Mouse (Mus musculus) embryonic facial prominence, embryonic 15.5 days (tissue): ENCODE data around the gene Tas2r117. TPM values are rescaled to one million over a fixed set of nuclear protein-coding genes. Genes with fewer than 3 reads are reported as not detected.

Experiments
- ATAC-seq: fragments of 200-750 bp; cut with Nextera tagmentation; 2 replicates; pipeline ENCODE4 v1.8.0; 2017; ENCODE audit warnings: low read depth, moderate TSS enrichment; ENCODE audit not compliant: insufficient number of reproducible peaks, low FRiP score, low TSS enrichment
- H3K27ac ChIP-seq: fragments of 300-500 bp; sonication (generic); replicated peaks from 2 replicates; pipeline ENCODE4 v1.5.1; 2015; ENCODE audit warnings: mild to moderate bottlenecking, inconsistent platforms
- H3K27me3 ChIP-seq: fragments of 300-500 bp; sonication (generic); 2 replicates; pipeline ENCODE4 v1.6.1; 2015; ENCODE audit warnings: inconsistent platforms
- H3K36me3 ChIP-seq: fragments of 300-500 bp; sonication (generic); 2 replicates; pipeline ENCODE4 v1.6.1; 2015; ENCODE audit warnings: mild to moderate bottlenecking, inconsistent platforms
- H3K4me1 ChIP-seq: fragments of 300-500 bp; sonication (generic); 2 replicates; pipeline ENCODE4 v1.6.1; 2015; ENCODE audit warnings: inconsistent platforms
- H3K4me2 ChIP-seq: fragments of 300-500 bp; sonication (generic); replicated peaks from 2 replicates; pipeline ENCODE4 v1.6.1; 2015; ENCODE audit warnings: mild to moderate bottlenecking, inconsistent platforms
- H3K4me3 ChIP-seq: fragments of 300-500 bp; sonication (generic); replicated peaks from 2 replicates; pipeline ENCODE4 v1.5.1; 2015; ENCODE audit warnings: mild to moderate bottlenecking, inconsistent platforms
- H3K9ac ChIP-seq: fragments of 300-500 bp; sonication (generic); 2 replicates; pipeline ENCODE4 v1.6.1; 2015; ENCODE audit warnings: inconsistent platforms
- H3K9me3 ChIP-seq: fragments of 300-500 bp; sonication (generic); replicated peaks from 2 replicates; pipeline ENCODE4 v1.6.1; 2016; ENCODE audit warnings: inconsistent platforms
- WGBS: fragments of 180-500 bp; shearing (Covaris S2); methylation state at CpG from one replicate; pipeline ENCODE4 v1.1.7; 2015; 5-methylcytosine and 5-hydroxymethylcytosine counted together
- polyA plus RNA-seq: library from polyadenylated mRNA; unstranded; fragments of >200 nt; fragmentation: Nextera tagmentation; extraction: Ambion mirVana; gene quantifications from 2 replicates; pipeline ENCODE4 v1.2.1, GENCODE M21; 2015

Tas2r117 gene
- polyA plus RNA-seq: not detected in 2 replicates

DNA sequence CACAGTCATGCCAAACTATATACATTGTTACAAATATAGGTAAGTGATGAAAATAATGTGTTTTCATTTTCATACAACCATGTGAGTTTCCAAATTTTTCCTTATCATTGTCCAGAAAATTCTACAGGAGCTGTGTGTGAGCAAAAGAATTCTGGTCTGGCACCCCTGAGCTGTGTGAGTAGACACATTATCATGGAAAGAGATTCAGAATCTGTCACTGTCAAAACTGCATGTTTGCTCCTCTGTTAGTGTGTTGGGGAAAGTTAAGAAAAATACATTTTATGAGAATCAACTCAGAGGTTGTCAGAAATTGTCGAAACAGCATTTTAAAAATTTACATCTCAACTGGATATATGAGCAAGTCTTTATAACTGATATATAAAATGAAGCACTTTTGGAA is at the start of gene Tas2r117:
TSS of gene Tas2r117 (plus strand) at position 301 of the 400 bp plus-strand sequence.
- Histone ChIP-seq H3K4me2 (no peak within 1 kb of the TSS), H3K4me1 (no peaks in the 10 kb centered on the region), H3K36me3 (no peaks in the 10 kb centered on the region), H3K9me3 (no peaks in the 10 kb centered on the region), H3K27me3 (no peaks in the 10 kb centered on the region), H3K4me3 (no peak within 1 kb of the TSS), H3K9ac (no peak within 1 kb of the TSS), H3K27ac (no peak within 1 kb of the TSS)
- no peak for ATAC-seq
- 72% methylated on average over 1 of the region's 1 CpGs for WGBS

- no peaks in the 10 kb centered on the region for H3K36me3 ChIP-seq
- H3K27ac ChIP-seq: no peak within 1 kb of the TSS
- no peak within 1 kb of the TSS for H3K4me3 ChIP-seq
- no peaks in the 10 kb centered on the region for H3K4me1 ChIP-seq
- H3K9ac ChIP-seq: no peak within 1 kb of the TSS
- H3K9me3 ChIP-seq: no peaks in the 10 kb centered on the region
- H3K4me2 ChIP-seq: no peak within 1 kb of the TSS
- H3K27me3 ChIP-seq: no peaks in the 10 kb centered on the region
- 84% methylated on average over 1 of the region's 1 CpGs for WGBS
- ATAC-seq: no peak
These were observed 48.2 kb upstream of the Tas2r117 start, which contains the start of gene Tas2r124 for GRCm38 (mm10) chr6:132754430-132754829. Tas2r124 (plus strand) TSS chr6:132754730.

DNA sequence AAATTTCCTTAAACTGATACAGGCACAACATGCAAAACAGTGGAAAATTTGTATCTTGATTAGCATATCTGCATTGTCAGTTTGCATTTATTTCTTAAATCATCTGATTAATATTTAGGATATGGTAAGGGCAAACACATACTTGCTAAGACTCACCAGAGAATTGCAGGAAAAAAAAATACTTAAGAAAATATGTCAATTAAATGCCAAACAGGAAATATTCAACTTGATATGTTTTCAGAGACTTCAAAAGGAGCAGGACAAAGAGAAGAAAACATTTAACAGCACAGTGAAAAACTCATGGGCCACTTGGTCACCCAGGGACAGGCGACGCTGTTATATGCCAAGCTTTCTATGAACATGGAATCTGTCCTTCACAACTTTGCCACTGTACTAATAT is 40.8 kb upstream of the Tas2r117 start, which contains the start of gene Tas2r102:
TSS of gene Tas2r102 (plus strand) at position 301 of the 400 bp plus-strand sequence.
- no peak for ATAC-seq

DNA sequence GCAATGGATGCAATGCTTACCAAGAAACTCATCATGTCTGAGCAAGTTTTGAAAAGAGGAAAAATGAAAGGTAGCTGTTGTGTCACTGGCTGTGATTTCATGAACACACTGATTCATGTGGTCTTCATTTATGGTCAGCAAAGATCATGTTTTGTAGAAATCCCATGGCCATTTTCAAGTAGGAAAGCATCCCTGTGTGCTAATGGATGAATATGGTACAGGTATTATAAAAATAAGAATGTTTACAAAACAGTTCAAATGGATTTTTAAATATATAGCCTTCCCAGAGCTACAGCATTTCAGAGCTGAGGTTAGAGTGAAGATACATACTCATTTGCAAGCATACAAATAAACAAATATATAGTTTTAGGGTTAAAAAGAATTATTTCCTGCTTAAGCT is 24.6 kb upstream of the Tas2r117 start, which contains the start of gene Tas2r136:
TSS of gene Tas2r136 (minus strand) at position 101 of the 400 bp plus-strand sequence.
- no peak for ATAC-seq
- Histone ChIP-seq H3K9ac (no peak within 1 kb of the TSS), H3K4me2 (no peak within 1 kb of the TSS), H3K27me3 (no peaks in the 10 kb centered on the region), H3K4me1 (no peaks in the 10 kb centered on the region), H3K4me3 (no peak within 1 kb of the TSS), H3K36me3 (no peaks in the 10 kb centered on the region), H3K9me3 (no peaks in the 10 kb centered on the region), H3K27ac (no peak within 1 kb of the TSS)

More for the DNA sequence above, 40.8 kb upstream of the Tas2r117 start, which contains the start of gene Tas2r102:
- Histone ChIP-seq H3K27me3 (no peaks in the 10 kb centered on the region), H3K9ac (no peak within 1 kb of the TSS), H3K4me1 (no peaks in the 10 kb centered on the region), H3K27ac (no peak within 1 kb of the TSS), H3K36me3 (no peaks in the 10 kb centered on the region), H3K9me3 (no peaks in the 10 kb centered on the region), H3K4me3 (no peak within 1 kb of the TSS), H3K4me2 (no peak within 1 kb of the TSS)
- 93% methylated on average over 2 of the region's 2 CpGs for WGBS

DNA sequence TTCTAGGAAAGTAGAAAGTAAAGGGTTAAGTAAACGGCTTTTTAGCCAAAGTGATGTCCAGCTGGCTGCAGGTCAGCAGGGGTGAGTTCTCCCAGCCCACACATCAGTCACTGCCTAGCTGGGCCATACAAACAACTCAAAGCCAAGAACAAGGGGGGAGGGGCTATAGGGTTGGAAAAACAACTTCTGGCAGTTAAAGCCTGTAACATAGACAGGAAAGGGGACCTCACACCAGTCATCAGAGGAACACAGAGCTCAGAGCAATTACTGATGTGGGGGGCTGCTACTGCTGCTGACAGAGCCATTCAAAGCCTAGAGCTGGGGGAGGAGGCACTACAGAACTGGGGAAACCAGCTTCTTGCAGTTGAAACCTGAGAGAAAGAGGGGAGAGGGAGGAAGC is 7.2 kb upstream of the Tas2r117 start:
- peaks cover 6% of the 10 kb centered on the region for H3K9me3 ChIP-seq
- no peaks in the 10 kb centered on the region for H3K4me1 ChIP-seq
- H3K36me3 ChIP-seq: no peaks in the 10 kb centered on the region
- no peak overlapping the region for H3K9ac ChIP-seq
- no peaks in the 10 kb centered on the region for H3K27me3 ChIP-seq
- H3K4me3 ChIP-seq: no peak overlapping the region
- H3K4me2 ChIP-seq: no peak overlapping the region
- no peak overlapping the region for H3K27ac ChIP-seq
- WGBS: 23% methylated on average over 1 of the region's 1 CpGs
- no peak for ATAC-seq

DNA sequence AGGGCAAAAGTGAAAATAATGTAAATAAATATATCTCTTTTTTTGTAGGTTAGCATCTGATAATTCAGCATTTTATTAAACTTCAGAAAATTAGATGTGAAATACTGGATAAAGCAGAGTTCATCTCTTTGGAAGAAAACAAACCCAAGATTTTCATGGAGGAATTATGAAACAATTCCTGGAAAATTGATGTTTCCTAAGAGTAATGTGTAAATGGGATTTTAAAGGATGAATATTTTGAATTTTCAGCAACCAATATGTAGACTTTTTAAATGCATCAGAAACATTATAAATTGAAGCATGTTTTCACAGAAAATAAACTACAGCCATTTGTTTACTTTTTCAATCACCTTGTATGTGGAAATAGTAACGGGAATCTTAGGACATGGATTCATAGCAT is 44.2 kb downstream of the Tas2r117 start, which contains the start of gene Tas2r123:
TSS of gene Tas2r123 (plus strand) at position 301 of the 400 bp plus-strand sequence.
- Histone ChIP-seq H3K4me2 (no peak within 1 kb of the TSS), H3K27ac (no peak within 1 kb of the TSS), H3K36me3 (no peaks in the 10 kb centered on the region), H3K4me1 (no peaks in the 10 kb centered on the region), H3K4me3 (no peak within 1 kb of the TSS), H3K27me3 (no peaks in the 10 kb centered on the region), H3K9me3 (no peaks in the 10 kb centered on the region), H3K9ac (no peak within 1 kb of the TSS)
- WGBS: 75% methylated on average over 1 of the region's 1 CpGs
- ATAC-seq: no peak

Other genes starting within 250 kb of the Tas2r117 start
- not detected in 2 replicates for gene Prh1, start 233.0 kb upstream of the Tas2r117 start, polyA plus RNA-seq
- not detected in 2 replicates for gene Prp2, start 206.9 kb upstream of the Tas2r117 start, polyA plus RNA-seq
- gene A630073D07Rik, start 151.3 kb upstream of the Tas2r117 start, polyA plus RNA-seq: not detected in 2 replicates
- not detected in 2 replicates for gene Tas2r120, start 145.9 kb upstream of the Tas2r117 start, polyA plus RNA-seq
- gene Tas2r121, start 101.8 kb upstream of the Tas2r117 start, polyA plus RNA-seq: not detected in 2 replicates
- gene Tas2r122, start 90.9 kb upstream of the Tas2r117 start, polyA plus RNA-seq: not detected in 2 replicates
- not detected in 2 replicates for gene Tas2r115, start 64.8 kb upstream of the Tas2r117 start, polyA plus RNA-seq
- gene Tas2r124, start 48.1 kb upstream of the Tas2r117 start, polyA plus RNA-seq: not detected in 2 replicates
- gene Tas2r102, start 40.7 kb upstream of the Tas2r117 start, polyA plus RNA-seq: not detected in 2 replicates
- gene Tas2r136, start 24.7 kb upstream of the Tas2r117 start, polyA plus RNA-seq: not detected in 2 replicates
- not detected in 2 replicates for gene Tas2r123, start 44.3 kb downstream of the Tas2r117 start, polyA plus RNA-seq
- gene Tas2r116, start 52.6 kb downstream of the Tas2r117 start, polyA plus RNA-seq: not detected in 2 replicates
- not detected in 2 replicates for gene Tas2r110, start 65.2 kb downstream of the Tas2r117 start, polyA plus RNA-seq
- gene Tas2r113, start 90.2 kb downstream of the Tas2r117 start, polyA plus RNA-seq: not detected in 2 replicates
- gene Tas2r125, start 106.8 kb downstream of the Tas2r117 start, polyA plus RNA-seq: not detected in 2 replicates
- not detected in 2 replicates for gene Tas2r129, start 148.3 kb downstream of the Tas2r117 start, polyA plus RNA-seq
- gene Tas2r131, start 155.1 kb downstream of the Tas2r117 start, polyA plus RNA-seq: not detected in 2 replicates
- gene Tas2r109, start 178.1 kb downstream of the Tas2r117 start, polyA plus RNA-seq: not detected in 2 replicates
- gene Tas2r103, start 234.3 kb downstream of the Tas2r117 start, polyA plus RNA-seq: not detected in 2 replicates